Mouse (Mus musculus): ENCODE measurements around the gene Cuedc1.

The Cuedc1 gene

GRCm38 (mm10) chr11:88165683-88166364 is 68.0 kb downstream of the Cuedc1 start:
- in situ Hi-C loops (cut with MboI; ENCODE audit: low sequenced_read_pairs) = no loop called here

- in situ Hi-C loops (cut with MboI; ENCODE audit: low sequenced_read_pairs) = no loop called here
Observed at GRCm38 (mm10) chr11:88166471-88166870, 68.6 kb downstream of the Cuedc1 start.

DNA sequence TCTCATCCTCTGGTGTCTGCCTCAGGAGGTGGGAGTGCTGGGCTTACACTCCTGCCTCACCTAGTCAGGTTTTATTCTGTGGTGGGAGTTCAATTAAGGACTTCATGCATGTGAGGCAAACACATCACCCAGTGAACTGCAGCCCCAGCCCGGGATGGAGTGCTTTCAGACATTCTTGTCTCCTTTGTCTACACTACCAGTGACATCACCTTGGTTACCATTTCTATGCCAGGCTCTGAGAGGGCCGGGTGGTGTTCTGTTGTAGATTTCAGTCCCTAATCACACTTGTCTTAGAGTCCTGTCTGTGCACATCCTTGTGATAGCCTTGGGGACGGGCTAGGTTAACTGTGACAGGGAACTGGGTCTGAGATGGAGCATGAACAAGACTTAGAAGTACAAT is 70.8 kb downstream of the Cuedc1 start:
- in situ Hi-C loops (cut with MboI; ENCODE audit: low sequenced_read_pairs) = no loop called here

GRCm38 (mm10) chr11:88169531-88170040 is 71.7 kb downstream of the Cuedc1 start:
- in situ Hi-C loops (cut with MboI; ENCODE audit: low sequenced_read_pairs) = no loop called here

GRCm38 (mm10) chr11:88170606-88171005 is 72.7 kb downstream of the Cuedc1 start:
- in situ Hi-C loops (cut with MboI; ENCODE audit: low sequenced_read_pairs) = no loop called here

GRCm38 (mm10) chr11:88171876-88172442 is 74.1 kb downstream of the Cuedc1 start:
- in situ Hi-C loops (cut with MboI; ENCODE audit: low sequenced_read_pairs) = no loop called here

DNA sequence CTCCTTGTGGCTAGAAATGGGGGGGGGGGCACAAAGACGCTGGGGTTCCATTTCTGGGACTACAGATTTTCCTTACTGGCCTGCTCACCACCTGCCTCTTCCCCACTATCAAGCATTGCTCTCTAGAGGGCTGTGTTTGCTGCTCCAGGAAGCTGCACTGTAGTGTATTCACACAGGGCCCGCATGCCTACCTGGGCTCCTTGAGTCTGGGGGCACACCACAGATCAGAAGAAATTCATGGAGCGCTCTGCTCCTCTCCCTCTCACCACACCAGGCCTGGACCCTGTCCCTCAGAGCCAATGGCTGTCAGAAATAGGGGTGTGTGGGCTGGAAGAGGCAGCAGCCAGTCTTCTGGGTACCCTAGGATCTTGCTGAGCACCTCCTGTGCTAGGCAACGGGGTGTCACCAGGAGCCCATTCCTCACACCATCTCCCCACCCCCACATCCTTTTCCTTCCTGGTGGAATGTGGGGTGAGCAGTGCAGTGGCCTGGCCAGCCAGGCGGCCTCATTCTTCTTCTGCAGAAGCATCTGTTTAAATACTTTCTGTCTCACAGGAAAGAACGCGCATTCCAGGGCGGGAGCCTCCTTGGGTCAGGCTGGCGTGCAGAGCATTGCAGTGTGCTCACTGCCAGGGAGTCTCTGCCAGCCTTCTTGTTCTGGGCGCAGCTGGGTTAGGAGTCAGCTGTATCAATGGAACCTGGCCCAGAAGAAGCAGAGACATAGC is 74.9 kb downstream of the Cuedc1 start:
- in situ Hi-C loops (cut with MboI; ENCODE audit: low sequenced_read_pairs) = no loop called here

GRCm38 (mm10) chr11:88173386-88174025 is 75.6 kb downstream of the Cuedc1 start:
- in situ Hi-C loops (cut with MboI; ENCODE audit: low sequenced_read_pairs) = no loop called here

GRCm38 (mm10) chr11:88180467-88180958 is 82.7 kb downstream of the Cuedc1 start:
- in situ Hi-C loops (cut with MboI; ENCODE audit: low sequenced_read_pairs) = no loop called here

DNA sequence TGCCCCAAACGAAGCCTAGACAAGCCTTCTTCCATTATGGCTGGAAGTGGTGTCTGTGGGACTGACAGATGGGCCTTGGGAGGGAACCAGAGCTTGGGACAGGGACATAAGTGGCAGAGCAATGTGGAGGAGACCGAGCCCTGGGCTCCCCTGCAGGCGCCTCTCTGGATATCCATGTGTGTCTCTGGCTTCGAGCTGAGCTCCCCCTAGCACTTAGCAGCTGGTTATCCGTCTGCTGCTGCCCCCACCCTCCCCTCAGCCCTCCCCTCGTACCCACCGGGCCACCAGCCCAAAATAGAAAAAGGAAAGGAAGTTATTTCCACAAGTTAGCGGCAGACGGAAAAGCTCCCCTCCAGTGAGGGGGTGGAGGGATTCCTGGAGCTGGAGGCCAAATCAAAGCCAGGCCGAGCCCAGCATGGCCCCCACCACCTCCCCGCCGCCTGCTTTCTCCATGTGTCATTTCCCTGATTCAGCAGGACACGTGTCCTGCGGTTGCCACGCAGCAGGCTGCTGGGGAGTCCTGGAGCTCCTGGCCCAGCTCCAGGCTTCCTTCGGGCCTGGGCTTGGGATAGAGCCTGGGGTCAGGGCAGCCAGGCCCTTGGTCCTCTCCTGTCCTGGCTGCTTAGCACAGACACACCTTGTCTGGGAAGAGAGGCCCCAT is 83.2 kb downstream of the Cuedc1 start:
- in situ Hi-C loops (cut with MboI; ENCODE audit: low sequenced_read_pairs) = no loop called here

DNA sequence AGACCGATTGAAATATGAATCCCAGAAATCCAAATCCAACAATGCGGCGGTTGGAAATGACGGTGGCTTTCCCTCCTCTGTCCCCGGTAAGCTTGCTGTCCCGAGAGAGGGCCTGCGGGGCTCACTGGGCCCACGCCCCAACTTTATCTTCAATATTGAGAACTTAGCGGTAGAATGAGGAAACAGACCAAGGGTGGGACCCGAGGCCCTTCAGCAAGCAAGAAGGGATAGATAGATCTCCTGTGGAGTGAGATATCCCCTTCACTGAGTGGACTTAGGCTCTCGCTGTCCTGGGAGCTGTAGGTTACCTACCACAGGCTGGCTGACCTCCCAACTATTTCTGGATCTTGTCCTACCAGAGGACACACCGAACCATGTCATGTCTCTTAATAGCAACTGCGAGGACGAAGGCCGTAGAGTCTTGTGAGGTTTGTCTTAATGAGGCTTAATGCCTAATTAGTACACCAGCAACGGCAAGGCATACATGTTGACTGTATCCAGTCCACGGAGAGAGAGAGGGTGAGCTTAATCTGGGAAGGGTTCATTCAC is 86.8 kb downstream of the Cuedc1 start:
- in situ Hi-C loops (cut with MboI; ENCODE audit: low sequenced_read_pairs) = loop anchor here (5.0 kb wide), 1 partner anchor 127 kb away; no protein-coding TSS in a partner anchor

DNA sequence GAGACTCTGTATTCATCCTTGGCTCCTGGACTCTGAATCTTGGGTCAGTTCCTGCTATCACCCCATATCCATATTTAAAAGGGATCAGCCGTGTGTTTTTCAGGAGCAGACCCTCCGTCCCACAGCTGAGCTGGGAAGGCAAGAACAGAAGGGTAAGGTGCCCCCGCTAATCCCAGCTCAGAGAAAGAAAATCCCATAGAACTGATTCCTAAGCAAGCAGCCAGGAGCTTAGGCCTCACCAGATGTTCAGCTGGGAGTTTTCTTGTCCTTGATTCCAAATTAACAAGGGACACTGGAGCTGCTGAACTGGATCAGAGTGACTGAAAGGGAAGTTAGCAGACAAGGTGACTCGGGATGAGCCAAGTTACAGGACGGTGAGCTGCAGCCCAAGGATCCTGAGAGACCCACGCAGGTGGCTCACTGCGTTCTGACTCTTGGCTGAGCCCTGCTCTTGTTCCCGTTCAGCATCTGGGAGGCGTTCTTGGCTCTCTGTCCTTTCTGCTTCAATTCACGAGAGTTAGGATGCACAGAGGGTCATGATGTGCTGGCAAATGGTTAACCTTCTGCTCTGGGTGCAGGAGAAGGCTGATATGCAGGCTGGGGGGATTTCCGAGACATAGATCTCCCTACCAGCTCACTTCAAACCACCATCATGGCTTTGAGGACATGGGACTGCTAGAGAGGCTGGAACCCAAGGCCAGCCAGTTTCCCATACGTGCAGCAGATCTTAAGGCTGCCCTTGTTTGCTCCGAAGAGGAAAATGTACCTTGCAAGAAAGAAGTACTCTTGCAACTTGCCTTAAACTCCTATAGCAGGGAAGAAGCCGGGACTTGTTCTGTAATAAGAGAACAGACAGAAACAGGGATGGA is 88.5 kb downstream of the Cuedc1 start:
- in situ Hi-C loops (cut with MboI; ENCODE audit: low sequenced_read_pairs) = loop anchor here (5.0 kb wide), 1 partner anchor 129 kb away; no protein-coding TSS in a partner anchor

GRCm38 (mm10) chr11:88186947-88187243 is 89.0 kb downstream of the Cuedc1 start:
- in situ Hi-C loops (cut with MboI; ENCODE audit: low sequenced_read_pairs) = loop anchor here (5.0 kb wide), 1 partner anchor 130 kb away; no protein-coding TSS in a partner anchor

GRCm38 (mm10) chr11:88187417-88188133 is 89.7 kb downstream of the Cuedc1 start:
- in situ Hi-C loops (cut with MboI; ENCODE audit: low sequenced_read_pairs) = loop anchor here (5.0 kb wide), 1 partner anchor 130 kb away; no protein-coding TSS in a partner anchor

GRCm38 (mm10) chr11:88188216-88188615 is 90.4 kb downstream of the Cuedc1 start:
- in situ Hi-C loops (cut with MboI; ENCODE audit: low sequenced_read_pairs) = loop anchor here (5.0 kb wide), 1 partner anchor 131 kb away; no protein-coding TSS in a partner anchor

DNA sequence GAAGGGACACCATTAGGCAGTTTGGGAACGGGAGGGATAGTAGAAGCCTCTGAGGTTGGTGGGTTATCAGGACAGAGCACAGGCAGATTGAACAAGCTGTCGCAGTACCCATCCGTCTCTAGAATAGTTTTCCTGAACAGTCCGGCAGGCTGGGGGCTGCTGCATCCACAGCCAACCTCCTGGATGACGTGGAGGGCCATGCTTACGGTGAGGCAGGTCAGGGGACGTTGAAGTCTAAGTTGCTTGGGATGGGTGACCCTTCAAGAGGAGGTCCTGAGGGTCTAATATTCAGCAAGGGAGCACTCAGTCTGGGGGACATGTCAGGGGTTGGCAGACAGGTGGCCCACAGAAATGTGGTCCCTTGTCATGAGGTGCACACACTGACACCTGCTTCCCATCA is 90.8 kb downstream of the Cuedc1 start:
- in situ Hi-C loops (cut with MboI; ENCODE audit: low sequenced_read_pairs) = loop anchor here (5.0 kb wide), 1 partner anchor 131 kb away; no protein-coding TSS in a partner anchor

GRCm38 (mm10) chr11:88192595-88192994 is 94.7 kb downstream of the Cuedc1 start:
- in situ Hi-C loops (cut with MboI; ENCODE audit: low sequenced_read_pairs) = no loop called here

- in situ Hi-C loops (cut with MboI; ENCODE audit: low sequenced_read_pairs) = no loop called here
Observed at GRCm38 (mm10) chr11:88193098-88193823, 95.4 kb downstream of the Cuedc1 start.
